Mouse (Mus musculus) kidney, adult 2 months (tissue): Measurements from ENCODE around the gene Supt16. TPM values are rescaled to one million over a fixed set of nuclear protein-coding genes. Genes with fewer than 3 reads are reported as not detected.

Experiments
- DNase-seq: peaks from one replicate; pipeline ENCODE4 v3.0.0; 2021
- H3K27ac ChIP-seq: fragments of 200-500 bp; 2 replicates; pipeline ENCODE4 v1.5.1; 2012; ENCODE audit warnings: low read depth, low read length, control low read depth, inconsistent platforms; ENCODE audit not compliant: insufficient read depth
- H3K27me3 ChIP-seq: fragments of 200-500 bp; replicated peaks from 2 replicates; pipeline ENCODE4 v1.6.1; 2012; ENCODE audit warnings: mild to moderate bottlenecking, moderate library complexity, low read length, inconsistent platforms; ENCODE audit not compliant: control insufficient read depth, insufficient read depth
- H3K36me3 ChIP-seq: fragments of 200-500 bp; 2 replicates; pipeline ENCODE4 v1.6.1; 2012; ENCODE audit warnings: mild to moderate bottlenecking, moderate library complexity, low read length, inconsistent platforms; ENCODE audit not compliant: control insufficient read depth, insufficient read depth
- H3K4me1 ChIP-seq: fragments of 200-500 bp; 2 replicates; pipeline ENCODE4 v1.6.1; 2011; ENCODE audit warnings: low read length; ENCODE audit not compliant: control insufficient read depth, insufficient read depth
- H3K4me3 ChIP-seq: fragments of 200-500 bp; 2 replicates; pipeline ENCODE4 v1.5.1; 2011; ENCODE audit warnings: mild to moderate bottlenecking, low read depth, low read length, control low read depth; ENCODE audit not compliant: insufficient read depth
- CTCF ChIP-seq: fragments of 200-500 bp; conservative IDR thresholded peaks from 2 replicates; pipeline ENCODE4 v1.5.1; 2011; ENCODE audit warnings: low read depth, mild to moderate bottlenecking, control low read depth, low read length, moderate library complexity, mixed read lengths; ENCODE audit not compliant: insufficient read depth, insufficient read length
- POLR2A ChIP-seq: fragments of 200-500 bp; IDR thresholded peaks from one replicate; pipeline ENCODE4 v1.6.1; 2011; ENCODE audit warnings: low read depth, low read length, control low read depth
- WGBS: fragments of 180-500 bp; shearing (Covaris S2); methylation state at CpG from one replicate; pipeline ENCODE4 v1.1.7; 2018; 5-methylcytosine and 5-hydroxymethylcytosine counted together
- polyA plus RNA-seq: library from polyadenylated mRNA; depleted of rRNA; stranded (reverse); fragments of >200 nt; gene quantifications from 2 replicates; pipeline ENCODE4 v1.2.3, GENCODE M21; 2012

The Supt16 gene
- polyA plus RNA-seq, 1 experiment = 10.2 TPM

DNA sequence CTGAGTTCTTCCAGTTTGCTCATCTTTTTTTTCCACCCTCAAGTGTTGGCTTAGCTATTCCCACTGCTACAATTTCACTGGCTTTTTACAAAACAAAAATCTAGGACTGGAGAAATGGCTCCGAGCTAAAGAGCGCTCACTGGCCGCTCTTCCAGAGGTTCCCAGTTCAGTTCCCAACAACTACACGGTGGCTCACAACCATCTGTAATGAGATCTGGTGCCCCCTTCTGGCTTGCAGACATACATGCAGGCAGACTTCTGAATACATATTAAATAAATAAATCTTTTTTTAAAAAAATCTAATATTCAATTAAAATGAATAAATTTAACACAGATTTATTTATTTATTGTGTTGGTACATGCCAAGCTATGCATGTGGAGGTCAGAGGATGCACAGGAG lies 50.7 kb downstream of the Supt16 start:
- no peaks in the 10 kb centered on the region for H3K4me1 ChIP-seq
- TF ChIP-seq CTCF (peak; percentile 49), POLR2A (no peak)
- WGBS = 79% methylated on average over 4 of the region's 4 CpGs
- no peak overlapping the region for H3K4me3 ChIP-seq
- H3K36me3 ChIP-seq = no peaks in the 10 kb centered on the region
- DNase-seq = peak; percentile 28
- no peak overlapping the region for H3K27ac ChIP-seq
- H3K27me3 ChIP-seq = no peaks in the 10 kb centered on the region

- TF ChIP-seq CTCF (no peak), POLR2A (no peak)
- Histone ChIP-seq H3K4me1 (no peaks in the 10 kb centered on the region), H3K27me3 (no peaks in the 10 kb centered on the region), H3K36me3 (no peaks in the 10 kb centered on the region), H3K27ac (no peak overlapping the region), H3K4me3 (no peak overlapping the region)
- DNase-seq = no peak
- 83% methylated on average over 4 of the region's 4 CpGs for WGBS
Observed at GRCm38 (mm10) chr14:52144165-52144564, 53.1 kb downstream of the Supt16 start.

GRCm38 (mm10) chr14:52141445-52142127 lies 55.6 kb downstream of the Supt16 start:
- no peak overlapping the region for H3K27ac ChIP-seq
- H3K4me1 ChIP-seq = no peaks in the 10 kb centered on the region
- no peak for DNase-seq
- H3K4me3 ChIP-seq = peak overlapping the region; percentile 24
- TF ChIP-seq CTCF = no peak
- no peak for TF ChIP-seq POLR2A
- no peaks in the 10 kb centered on the region for H3K27me3 ChIP-seq
- WGBS = 58% methylated on average over 16 of the region's 16 CpGs
- no peaks in the 10 kb centered on the region for H3K36me3 ChIP-seq

DNA sequence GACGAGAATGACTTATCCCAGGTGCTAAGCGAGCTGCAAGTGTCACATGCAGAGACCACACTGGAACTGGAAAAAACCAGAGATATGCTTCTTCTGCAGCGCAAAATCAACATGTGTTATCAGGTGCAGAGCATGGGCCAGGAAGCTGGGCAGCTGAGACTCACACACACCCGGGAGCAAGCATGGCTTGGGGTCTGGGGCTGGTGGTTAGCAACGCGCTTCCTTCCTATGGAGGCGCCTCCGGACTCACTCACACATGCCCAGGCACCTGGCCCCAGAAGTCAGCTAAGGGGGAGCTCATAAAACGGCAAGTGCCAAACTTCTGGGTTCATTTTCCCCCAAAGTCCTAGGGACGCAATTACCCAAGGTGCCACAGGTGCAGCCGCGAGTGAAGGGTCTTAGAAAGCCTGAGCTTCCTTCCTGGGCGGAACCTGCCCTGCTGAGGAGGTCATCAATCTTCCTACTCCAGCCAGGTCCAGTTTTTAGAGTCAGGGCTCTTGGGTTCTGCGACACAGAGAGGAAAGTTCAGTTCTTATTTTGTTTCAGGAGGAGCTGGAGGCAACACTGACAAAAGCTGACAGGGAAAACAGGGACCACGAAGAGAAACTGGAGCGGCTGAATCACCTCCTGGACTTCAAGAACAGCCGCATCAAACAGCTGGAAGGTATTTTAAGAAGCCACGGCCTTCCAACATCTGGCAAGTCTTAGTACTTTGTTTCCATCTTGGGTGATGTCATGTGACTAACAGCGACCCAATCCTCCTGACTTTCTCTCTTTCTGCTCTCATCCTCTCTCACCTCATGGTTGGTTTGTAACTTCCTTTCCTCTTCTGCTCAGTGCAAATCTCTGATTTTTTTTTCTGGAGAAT lies 56.4 kb downstream of the Supt16 start:
- DNase-seq = no peak
- WGBS = 37% methylated on average over 19 of the region's 19 CpGs
- H3K4me1 ChIP-seq = no peaks in the 10 kb centered on the region
- TF ChIP-seq POLR2A (no peak), CTCF (no peak)
- no peaks in the 10 kb centered on the region for H3K36me3 ChIP-seq
- H3K27ac ChIP-seq = no peak overlapping the region
- H3K27me3 ChIP-seq = no peaks in the 10 kb centered on the region
- peak overlapping the region; percentile 24 for H3K4me3 ChIP-seq

DNA sequence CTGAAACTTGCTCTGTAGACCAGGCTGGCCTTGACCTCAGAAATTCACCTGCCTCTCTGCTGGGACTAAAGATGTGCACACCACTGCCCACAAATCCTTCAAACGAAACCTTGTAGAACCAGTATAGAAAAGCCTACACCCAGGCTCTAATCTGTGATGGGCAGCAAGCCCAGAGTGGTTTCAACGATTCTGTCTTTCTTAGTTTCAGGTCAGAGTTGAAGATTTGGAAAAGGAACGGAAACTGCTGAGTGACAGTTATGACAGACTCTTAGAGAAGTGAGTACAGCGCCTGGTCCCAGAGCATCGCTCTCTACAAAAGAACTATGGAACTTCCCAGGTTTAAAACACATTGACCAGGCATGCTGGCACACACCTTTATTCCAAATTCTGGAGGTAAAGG lies 63.6 kb downstream of the Supt16 start:
- H3K36me3 ChIP-seq = no peaks in the 10 kb centered on the region
- WGBS = 70% methylated on average over 5 of the region's 5 CpGs
- DNase-seq = peak; percentile 10
- no peaks in the 10 kb centered on the region for H3K4me1 ChIP-seq
- TF ChIP-seq POLR2A (no peak), CTCF (no peak)
- no peak overlapping the region for H3K27ac ChIP-seq
- no peaks in the 10 kb centered on the region for H3K27me3 ChIP-seq
- no peak overlapping the region for H3K4me3 ChIP-seq

DNA sequence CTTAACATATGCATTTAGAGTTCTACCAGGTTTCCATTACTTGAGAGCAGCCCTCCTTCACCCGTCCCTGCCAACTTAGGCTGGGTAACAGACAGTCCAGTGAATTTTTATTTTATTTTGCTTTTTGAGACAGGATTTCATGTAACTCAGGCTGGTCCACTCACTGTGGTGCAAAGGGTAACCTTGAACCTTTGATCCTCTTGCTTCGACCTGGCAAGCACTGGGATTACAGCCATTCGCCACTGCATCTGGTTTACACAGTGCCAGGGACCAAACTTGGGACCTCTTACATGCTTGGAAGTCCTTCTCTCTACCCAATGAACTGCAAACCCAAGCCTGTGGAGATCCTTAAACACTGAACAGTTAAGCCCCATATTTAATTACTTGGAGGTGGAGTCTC lies 72.6 kb downstream of the Supt16 start:
- TF ChIP-seq POLR2A (no peak), CTCF (no peak)
- Histone ChIP-seq H3K4me1 (0 out of 2 replicates have a peak, but pooled peaks cover 3% of the 10 kb centered on the region), H3K4me3 (no peak overlapping the region), H3K27ac (no peak overlapping the region), H3K36me3 (no peaks in the 10 kb centered on the region), H3K27me3 (no peaks in the 10 kb centered on the region)
- DNase-seq = peak; percentile 75
- WGBS = 72% methylated on average over 3 of the region's 3 CpGs

GRCm38 (mm10) chr14:52123918-52124317 lies 73.3 kb downstream of the Supt16 start:
- 18% methylated on average over 4 of the region's 4 CpGs for WGBS
- Histone ChIP-seq H3K27ac (no peak overlapping the region), H3K36me3 (no peaks in the 10 kb centered on the region), H3K4me3 (no peak overlapping the region), H3K27me3 (no peaks in the 10 kb centered on the region), H3K4me1 (peaks cover 4% of the 10 kb centered on the region; the same call in 1 of the 2 replicates)
- peak; percentile 78 for TF ChIP-seq CTCF
- TF ChIP-seq POLR2A = no peak
- DNase-seq = peak; percentile 77
